Mouse (Mus musculus): ENCODE measurements around the gene Atxn7.

Gene Atxn7

GRCm38 (mm10) chr14:14063382-14063781, 102.1 kb downstream of the Atxn7 start:
- DNase-seq (ENCODE audit: low read depth, low spot score): no peak

GRCm38 (mm10) chr14:14064486-14065141, 103.4 kb downstream of the Atxn7 start:
- no peak for DNase-seq (ENCODE audit: low read depth, low spot score)

- no peak for DNase-seq (ENCODE audit: low read depth, low spot score)
Observed at GRCm38 (mm10) chr14:14065142-14065498, 103.9 kb downstream of the Atxn7 start.

DNA sequence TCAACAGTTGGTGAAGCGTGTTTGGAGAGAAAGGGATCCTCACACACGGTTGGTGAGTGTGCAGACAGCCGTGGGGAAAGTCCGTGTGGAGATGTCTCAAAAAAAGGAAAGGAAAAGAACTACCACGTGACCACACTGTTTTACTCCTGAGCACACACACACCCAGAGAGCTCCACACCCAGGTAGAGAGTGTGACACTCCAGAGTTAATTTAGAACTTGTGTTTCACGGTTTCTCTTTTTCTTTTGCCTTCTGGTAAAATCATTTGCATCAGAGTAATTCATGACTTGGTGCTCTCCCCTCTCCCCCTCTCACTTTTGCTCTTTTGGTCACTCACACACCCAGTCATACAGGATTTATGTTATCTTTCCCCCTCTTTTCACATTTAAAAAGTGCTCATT, 105.0 kb downstream of the Atxn7 start:
- no peak for DNase-seq (ENCODE audit: low read depth, low spot score)

GRCm38 (mm10) chr14:14067648-14068472, 106.6 kb downstream of the Atxn7 start:
- DNase-seq (ENCODE audit: low read depth, low spot score): peak; percentile 86

DNA sequence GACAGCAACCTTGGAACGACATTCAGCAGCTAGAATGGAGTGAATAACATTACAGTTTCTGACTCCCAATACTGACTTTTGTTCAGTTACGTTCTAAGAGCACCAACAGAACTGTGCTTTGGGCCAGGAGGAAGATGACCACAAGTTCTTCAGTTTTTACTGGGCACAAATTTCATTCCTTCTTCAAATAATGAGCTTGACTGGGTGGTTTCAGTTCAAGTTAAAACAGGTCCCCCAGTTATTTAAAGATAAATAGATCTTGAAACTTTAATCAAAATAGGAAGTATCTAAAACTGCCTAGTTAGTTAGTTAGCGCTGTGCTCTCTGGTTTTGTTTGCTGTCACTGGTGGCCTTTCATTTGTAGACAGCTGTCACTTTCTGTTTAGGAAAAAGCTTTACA, 107.3 kb downstream of the Atxn7 start:
- DNase-seq (ENCODE audit: low read depth, low spot score): no peak

- DNase-seq (ENCODE audit: low read depth, low spot score): no peak
Observed at GRCm38 (mm10) chr14:14070541-14071315, 109.5 kb downstream of the Atxn7 start.

GRCm38 (mm10) chr14:14071456-14071855, 110.2 kb downstream of the Atxn7 start:
- no peak for DNase-seq (ENCODE audit: low read depth, low spot score)

- no peak for DNase-seq (ENCODE audit: low read depth, low spot score)
Observed at GRCm38 (mm10) chr14:14080604-14081194, 119.5 kb downstream of the Atxn7 start.

GRCm38 (mm10) chr14:14083811-14084210, 122.6 kb downstream of the Atxn7 start:
- no peak for DNase-seq (ENCODE audit: low read depth, low spot score)

- no peak for DNase-seq (ENCODE audit: low read depth, low spot score)
Observed at GRCm38 (mm10) chr14:14086711-14087263, 125.5 kb downstream of the Atxn7 start.

GRCm38 (mm10) chr14:14087348-14087747, 126.1 kb downstream of the Atxn7 start:
- DNase-seq (ENCODE audit: low read depth, low spot score): no peak

- peak; percentile 45 for DNase-seq (ENCODE audit: low read depth, low spot score)
Observed at GRCm38 (mm10) chr14:14088016-14088791, 127.0 kb downstream of the Atxn7 start.

- no peak for DNase-seq (ENCODE audit: low read depth, low spot score)
Observed at GRCm38 (mm10) chr14:14090571-14090970, 129.3 kb downstream of the Atxn7 start.

- DNase-seq (ENCODE audit: low read depth, low spot score): peak; percentile 87
Observed at GRCm38 (mm10) chr14:14098330-14098980, 137.2 kb downstream of the Atxn7 start.

DNA sequence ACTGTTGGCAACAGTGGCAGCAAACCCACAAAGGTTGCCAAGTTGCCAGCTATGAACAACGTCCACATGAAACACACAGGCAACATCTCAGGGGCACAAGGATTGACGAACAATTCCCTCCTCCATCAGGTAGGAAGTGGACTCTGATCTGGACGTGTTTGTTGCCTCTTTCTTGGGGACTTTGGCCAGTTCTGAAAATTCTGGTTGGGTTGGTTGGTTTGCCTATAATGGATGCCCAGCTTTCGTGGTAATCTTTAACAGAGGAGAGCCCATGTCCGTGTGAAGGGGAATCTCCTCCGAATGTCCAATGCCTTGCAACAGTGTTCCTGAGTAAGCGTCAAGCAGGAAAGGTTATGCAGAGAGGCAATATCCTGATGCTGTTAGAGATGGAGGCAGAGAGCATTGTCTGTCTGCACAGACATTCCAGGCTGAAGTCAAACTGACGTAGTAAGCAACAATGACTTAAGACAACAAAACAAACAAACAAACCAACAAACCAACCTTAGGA, 139.6 kb downstream of the Atxn7 start:
- DNase-seq (ENCODE audit: low read depth, low spot score): no peak

DNA sequence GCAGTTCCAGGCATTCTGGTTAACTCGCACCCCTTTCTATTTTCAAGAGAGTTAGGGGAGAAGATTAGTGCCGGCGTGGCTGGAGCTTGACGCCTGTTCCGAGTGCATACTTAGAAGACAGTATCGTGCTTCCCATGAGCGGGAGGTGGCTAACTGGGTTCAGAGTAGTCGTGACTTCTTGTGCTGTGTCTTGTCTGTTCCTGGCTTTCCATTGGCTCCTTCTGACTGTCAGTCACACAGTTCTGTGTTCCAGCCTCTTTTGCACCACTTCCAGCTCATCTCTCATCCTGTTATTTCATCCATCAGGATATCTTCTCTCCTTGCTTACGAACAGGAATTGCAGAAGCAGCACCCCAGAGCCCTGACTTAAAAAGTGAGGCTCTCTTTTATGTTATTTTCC, 140.1 kb downstream of the Atxn7 start:
- DNase-seq (ENCODE audit: low read depth, low spot score): no peak

DNA sequence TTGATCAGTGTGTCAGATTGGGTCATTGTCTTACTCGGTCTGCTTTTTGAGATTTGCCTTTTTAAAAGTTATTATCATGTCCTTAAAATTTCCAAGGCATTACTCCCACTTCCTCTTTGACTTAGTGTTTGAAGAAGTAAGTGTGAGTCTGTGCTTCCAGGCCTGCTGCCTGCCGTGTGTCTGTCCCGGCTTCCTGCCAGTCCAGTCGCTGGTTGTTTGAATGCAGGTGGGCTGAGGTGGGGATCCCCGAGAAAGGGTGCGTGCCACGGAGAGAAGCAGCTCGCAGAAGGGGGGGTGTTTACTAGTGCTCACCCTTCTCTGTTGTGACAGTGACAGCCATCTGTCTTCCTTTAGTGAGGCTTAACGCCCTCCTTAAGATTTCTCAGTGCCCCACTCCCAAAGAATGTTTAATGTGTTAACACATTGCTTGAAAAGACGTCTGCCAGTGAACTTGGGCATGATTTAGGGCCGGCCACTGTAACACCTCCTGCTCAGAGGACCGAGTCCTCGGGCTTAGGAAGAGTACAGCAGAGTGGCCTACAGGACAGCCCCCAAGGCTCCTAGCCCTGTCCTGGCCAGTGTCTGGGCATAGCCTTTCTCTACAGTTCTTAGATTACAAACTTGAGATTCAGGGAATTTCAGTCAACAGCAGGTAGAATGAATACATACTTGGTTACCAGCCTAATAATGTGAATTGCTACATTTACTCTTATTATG, 143.1 kb downstream of the Atxn7 start:
- no peak for DNase-seq (ENCODE audit: low read depth, low spot score)

DNA sequence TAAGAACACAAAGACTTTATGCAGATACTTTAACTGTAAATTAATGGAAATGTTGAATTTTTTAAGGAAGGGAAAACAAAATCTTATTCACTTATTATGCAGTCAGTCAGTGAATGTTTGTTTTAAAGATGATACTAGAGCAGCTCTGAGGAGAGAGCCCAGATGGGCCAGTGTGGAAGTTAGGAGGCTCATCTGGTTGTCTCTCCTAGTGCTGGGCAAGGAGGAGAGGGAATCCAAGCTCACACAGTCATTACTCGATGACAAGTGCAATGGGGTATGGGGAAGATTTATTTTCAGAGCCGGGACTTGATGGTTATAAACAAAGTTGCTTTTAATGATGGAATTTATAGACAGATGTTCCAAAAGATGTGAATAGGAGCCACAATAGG, 143.7 kb downstream of the Atxn7 start:
- DNase-seq (ENCODE audit: low read depth, low spot score): no peak

- no peak for DNase-seq (ENCODE audit: low read depth, low spot score)
Observed at GRCm38 (mm10) chr14:14110710-14111109, 149.5 kb downstream of the Atxn7 start.
